Mouse (Mus musculus): Measurements from ENCODE around the gene Gnptg.

DNA sequence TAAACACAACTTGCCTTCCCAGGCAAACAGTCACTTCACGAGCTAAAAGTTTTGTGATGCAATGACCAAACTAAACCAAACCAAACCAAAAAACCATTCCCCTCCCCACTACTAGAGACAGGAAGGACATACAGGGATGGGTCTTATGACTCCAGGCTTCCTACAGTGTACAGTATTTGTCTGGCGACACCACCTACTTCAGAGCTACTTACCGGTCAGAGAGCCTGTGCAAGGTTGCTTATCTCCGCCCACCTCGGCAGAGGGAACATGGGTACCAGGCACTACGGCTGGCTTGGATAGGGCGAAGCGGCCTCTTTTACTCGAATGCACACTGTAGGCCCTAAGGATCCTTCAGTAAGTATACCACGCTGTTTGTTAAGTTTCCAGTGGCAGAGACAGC lies 32.4 kb upstream of the Gnptg start:
- no peak for TF ChIP-seq CTCF (IDR thresholded peaks at IDR 0.05; ENCODE audit: low read depth, low read length)
- no peak for TF ChIP-seq POLR2A (IDR thresholded peaks at IDR 0.05; ENCODE audit: extremely low read depth, insufficient read depth, low read length)

Measured in liver, adult 2 months (tissue).